Mouse (Mus musculus): ENCODE data around the gene Cavin2.

DNA sequence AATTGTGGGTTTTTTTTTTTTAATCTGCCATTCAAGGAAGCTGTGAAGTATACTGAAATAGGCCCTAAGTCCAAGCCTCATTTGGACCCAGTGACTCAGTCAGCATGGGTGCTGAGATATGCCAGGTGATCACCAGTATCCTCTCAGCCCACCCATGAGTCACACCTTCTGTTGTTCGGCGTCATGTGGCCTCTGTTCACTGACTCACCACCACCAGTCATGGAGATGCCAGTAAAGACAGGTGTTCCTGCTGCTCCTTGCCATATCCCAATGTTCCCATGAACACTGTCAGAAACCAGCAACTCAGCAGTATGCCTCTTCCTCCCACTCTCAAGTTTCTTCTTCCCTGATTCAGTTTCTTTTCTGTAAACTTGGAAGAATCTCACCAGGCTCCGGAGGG lies 45.6 kb upstream of the Cavin2 start:
- TF ChIP-seq CTCF (conservative IDR thresholded peaks at IDR 0.05; ENCODE audit: low read length) = no peak
- TF ChIP-seq NANOG (IDR thresholded peaks at IDR 0.05; ENCODE audit: borderline replicate concordance, low read length) = no peak
- no peak for TF ChIP-seq POU5F1 (IDR thresholded peaks at IDR 0.05; ENCODE audit: borderline replicate concordance, low read length)
